Mouse (Mus musculus) bone marrow, adult 2 months (tissue): ENCODE measurements around the gene Rnf185.

Experiments used
- CTCF ChIP-seq: fragments of 200-500 bp; IDR thresholded peaks from 2 replicates; pipeline ENCODE4 v1.5.1; 2011; ENCODE audit warnings: low read length, control low read depth; ENCODE audit not compliant: control insufficient read depth, insufficient read depth
- POLR2A ChIP-seq: fragments of 200-500 bp; IDR thresholded peaks from 2 replicates; pipeline ENCODE4 v1.6.1; 2011; ENCODE audit warnings: low read depth, mild to moderate bottlenecking, control low read depth, low read length, borderline replicate concordance; ENCODE audit not compliant: control insufficient read depth

- TF ChIP-seq POLR2A (no peak), CTCF (no peak)
These were observed 82.0 kb downstream of the Rnf185 start for GRCm38 (mm10) chr11:3370162-3370561.
